Mouse (Mus musculus) stomach, postnatal 0 days (tissue): ENCODE results near the gene Edrf1. TPM values are rescaled to one million over a fixed set of nuclear protein-coding genes. Genes with fewer than 3 reads are reported as not detected.

Experiments used
- ATAC-seq: fragments of 200-750 bp; cut with Nextera tagmentation; 2 replicates; pipeline ENCODE4 v1.8.0; 2017; ENCODE audit not compliant: low FRiP score, low TSS enrichment
- DNase-seq: peaks from one replicate; pipeline ENCODE4 v3.0.0-alpha.2; 2016; ENCODE audit warnings: low spot score
- H3K27ac ChIP-seq: fragments of 300-500 bp; sonication (generic); replicated peaks from 2 replicates; pipeline ENCODE4 v1.5.1; 2014; ENCODE audit warnings: mild to moderate bottlenecking, control low read depth
- H3K27me3 ChIP-seq: fragments of 300-500 bp; sonication (generic); 2 replicates; pipeline ENCODE4 v1.6.1; 2014; ENCODE audit warnings: low read length; ENCODE audit not compliant: control insufficient read depth, insufficient read depth
- H3K36me3 ChIP-seq: fragments of 300-500 bp; sonication (generic); 2 replicates; pipeline ENCODE4 v1.6.1; 2014; ENCODE audit warnings: low read length, mixed read lengths; ENCODE audit not compliant: control insufficient read depth, insufficient read depth
- H3K4me1 ChIP-seq: fragments of 300-500 bp; sonication (generic); replicated peaks from 2 replicates; pipeline ENCODE4 v1.6.1; 2014; ENCODE audit warnings: antibody characterized with exemption; ENCODE audit not compliant: control insufficient read depth, insufficient read depth
- H3K4me2 ChIP-seq: fragments of 300-500 bp; sonication (generic); replicated peaks from 2 replicates; pipeline ENCODE4 v1.6.1; 2014; ENCODE audit warnings: low read depth, mild to moderate bottlenecking, control low read depth, moderate library complexity
- H3K4me3 ChIP-seq: fragments of 300-500 bp; sonication (generic); 2 replicates; pipeline ENCODE4 v1.5.1; 2014; ENCODE audit warnings: low read depth, low read length, control low read depth
- H3K9ac ChIP-seq: fragments of 300-500 bp; sonication (generic); 2 replicates; pipeline ENCODE4 v1.6.1; 2014; ENCODE audit warnings: mild to moderate bottlenecking, low read length, control low read depth, mixed read lengths
- H3K9me3 ChIP-seq: fragments of 300-500 bp; sonication (generic); 2 replicates; pipeline ENCODE4 v1.6.1; 2016; ENCODE audit warnings: low read length; ENCODE audit not compliant: control insufficient read depth
- CTCF ChIP-seq: IDR thresholded peaks from 2 replicates; pipeline ENCODE4 v1.5.1; 2016; ENCODE audit warnings: antibody characterized with exemption, low read depth, mild to moderate bottlenecking, moderate library complexity
- EP300 ChIP-seq: optimal IDR thresholded peaks from 2 replicates; pipeline ENCODE3; 2016; ENCODE audit warnings: antibody characterized with exemption
- WGBS: fragments of 180-500 bp; shearing (Covaris S2); extraction: QIAGEN DNeasy Blood & Tissue Kit; methylation state at CpG from one replicate; pipeline ENCODE4 v1.1.7; 2014; 5-methylcytosine and 5-hydroxymethylcytosine counted together
- polyA plus RNA-seq: library from polyadenylated mRNA; unstranded; fragments of >200 nt; fragmentation: Nextera tagmentation; extraction: Ambion mirVana; gene quantifications from 2 replicates; pipeline ENCODE4 v1.2.1, GENCODE M21; 2015

Gene Edrf1
- polyA plus RNA-seq: 7.2 and 7.6 TPM in 2 replicates

GRCm38 (mm10) chr7:133637361-133638305, at the start of gene Edrf1:
Gene Edrf1, plus strand, starts transcription at chr7:133637543.
- ATAC-seq (peak; percentile 98), DNase-seq (peak; percentile 100)
- under 1% methylated on average over 81 of the region's 81 CpGs for WGBS
- Histone ChIP-seq H3K9ac (peak within 1 kb of the TSS; percentile 93), H3K4me3 (peak within 1 kb of the TSS; percentile 96), H3K27ac (peak within 1 kb of the TSS; percentile 96), H3K36me3 (peaks cover 9% of the 10 kb centered on the region), H3K27me3 (no peaks in the 10 kb centered on the region), H3K9me3 (no peaks in the 10 kb centered on the region), H3K4me2 (peak within 1 kb of the TSS; percentile 89), H3K4me1 (0 out of 2 replicates have a peak, but pooled peaks cover 2% of the 10 kb centered on the region)
- peak; percentile 99 for TF ChIP-seq EP300
- no peak for TF ChIP-seq CTCF

- Histone ChIP-seq H3K36me3 (no peaks in the 10 kb centered on the region), H3K27ac (no peak overlapping the region), H3K9me3 (no peaks in the 10 kb centered on the region), H3K4me3 (no peak overlapping the region), H3K4me2 (no peak overlapping the region), H3K9ac (no peak overlapping the region), H3K4me1 (no peaks in the 10 kb centered on the region), H3K27me3 (no peaks in the 10 kb centered on the region)
- WGBS: 68% methylated on average over 1 of the region's 1 CpGs
- no peak for DNase-seq
- no peak for ATAC-seq
- TF ChIP-seq EP300: no peak
- TF ChIP-seq CTCF: no peak
Measured at GRCm38 (mm10) chr7:133591750-133592149, 45.6 kb upstream of the Edrf1 start.

- Histone ChIP-seq H3K9me3 (no peaks in the 10 kb centered on the region), H3K4me1 (no peaks in the 10 kb centered on the region), H3K27ac (no peak overlapping the region), H3K27me3 (no peaks in the 10 kb centered on the region), H3K36me3 (no peaks in the 10 kb centered on the region), H3K9ac (no peak overlapping the region), H3K4me3 (no peak overlapping the region), H3K4me2 (no peak overlapping the region)
- TF ChIP-seq EP300: no peak
- TF ChIP-seq CTCF: no peak
- WGBS: 41% methylated on average over 1 of the region's 1 CpGs
- DNase-seq: no peak
- ATAC-seq: no peak
Measured at GRCm38 (mm10) chr7:133600558-133600957, 36.8 kb upstream of the Edrf1 start.

DNA sequence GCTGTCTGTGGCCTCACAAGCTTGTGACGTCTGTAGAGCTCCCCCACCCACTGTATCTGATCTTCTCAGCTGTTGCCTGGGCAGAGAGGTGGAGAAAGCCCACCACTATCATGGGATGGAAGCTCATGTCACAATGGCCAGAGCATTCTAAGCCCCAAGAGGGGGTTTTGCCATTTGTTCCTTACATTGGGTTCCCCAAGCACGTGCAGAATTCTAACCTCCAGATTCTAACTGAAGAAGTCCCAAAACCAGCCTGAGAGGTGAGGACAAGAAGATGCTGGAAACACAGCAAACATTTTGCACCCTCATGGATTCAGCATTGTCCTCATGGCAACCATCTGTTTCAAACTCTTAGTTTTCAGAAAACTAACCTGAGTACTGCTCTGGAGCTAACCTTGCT, 35.3 kb upstream of the Edrf1 start, which contains the start of gene Tex36:
Gene Tex36 (minus strand): TSS at position 101 of the 400 bp plus-strand sequence.
- Histone ChIP-seq H3K4me1 (no peaks in the 10 kb centered on the region), H3K9ac (no peak within 1 kb of the TSS), H3K36me3 (no peaks in the 10 kb centered on the region), H3K9me3 (no peaks in the 10 kb centered on the region), H3K27ac (no peak within 1 kb of the TSS), H3K4me3 (no peak within 1 kb of the TSS), H3K4me2 (no peak within 1 kb of the TSS), H3K27me3 (no peaks in the 10 kb centered on the region)
- DNase-seq: no peak
- WGBS: 60% methylated on average over 2 of the region's 2 CpGs
- TF ChIP-seq EP300 (no peak), CTCF (no peak)
- no peak for ATAC-seq

- no peak overlapping the region for H3K9ac ChIP-seq
- no peaks in the 10 kb centered on the region for H3K9me3 ChIP-seq
- 73% methylated on average over 2 of the region's 2 CpGs for WGBS
- ATAC-seq (no peak), DNase-seq (no peak)
- no peaks in the 10 kb centered on the region for H3K4me1 ChIP-seq
- no peaks in the 10 kb centered on the region for H3K36me3 ChIP-seq
- H3K27me3 ChIP-seq: no peaks in the 10 kb centered on the region
- H3K27ac ChIP-seq: no peak overlapping the region
- H3K4me3 ChIP-seq: no peak overlapping the region
- no peak overlapping the region for H3K4me2 ChIP-seq
- TF ChIP-seq EP300 (no peak), CTCF (no peak)
Measured at GRCm38 (mm10) chr7:133603156-133603555, 34.2 kb upstream of the Edrf1 start.
